9 mouse cellular contexts compared by ENCODE assay signal in the genomic region with DNA sequence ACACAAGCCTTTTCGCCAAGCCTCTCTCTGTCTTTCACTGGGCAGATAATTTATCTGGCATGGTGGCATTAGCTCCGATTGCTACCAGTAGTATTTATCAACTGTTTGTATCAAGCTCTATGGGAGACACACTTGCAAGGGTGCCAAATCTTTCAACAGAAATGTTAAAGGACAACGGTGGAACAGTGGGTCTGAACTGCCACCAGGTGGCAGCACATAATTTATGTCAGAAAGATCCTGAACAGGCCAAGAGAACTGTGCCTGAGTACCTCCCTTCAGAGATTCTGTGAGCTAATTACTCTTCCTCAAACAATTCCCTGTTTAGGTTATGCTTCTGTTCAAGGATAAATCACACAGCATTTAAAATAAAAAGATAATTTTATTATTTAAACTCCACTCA. TPM values are rescaled to one million over a fixed set of nuclear protein-coding genes. Genes with fewer than 3 reads are reported as not detected.
DNase-seq lines count a peak whose midpoint lies in the region; ATAC-seq and TF ChIP-seq lines count a peak whose summit lies in the region.
"Had no signal": no experiment of that assay in that cellular context is flagged by ENCODE, and none has a peak within 500 bp of the region (broad histone marks: within the 10 kb centered on the region; RNA-seq: fewer than 3 reads in every experiment).

No protein-coding gene starts in this region.

- H3K4me3 ChIP-seq in intestine, embryonic 14.5 days (ENCODE audit: low read depth, low read length), result no peak overlapping the region
- H3K4me3 ChIP-seq in intestine, embryonic 16.5 days (ENCODE audit: low read length), result no peak overlapping the region
- no peak overlapping the region for H3K4me3 ChIP-seq in bone marrow, adult 2 months (replicated peaks; ENCODE audit: control insufficient read depth, low read depth, low read length)
- no peak overlapping the region for H3K4me3 ChIP-seq in embryonic facial prominence, embryonic 14.5 days (ENCODE audit: low read depth, low read length)
- no peak overlapping the region for H3K4me3 ChIP-seq in midbrain, embryonic 13.5 days (replicated peaks)

- H3K36me3 ChIP-seq in intestine, embryonic 14.5 days (ENCODE audit: control insufficient read depth, insufficient read depth, low read length), result peaks cover 11% of the 10 kb centered on the region; the same call in 1 of the 2 replicates
- H3K36me3 ChIP-seq in intestine, embryonic 16.5 days (ENCODE audit: control insufficient read depth, insufficient read depth, low read length), result no peaks in the 10 kb centered on the region
- H3K36me3 ChIP-seq in embryonic facial prominence, embryonic 14.5 days (ENCODE audit: control insufficient read depth, insufficient read depth, low read length), result no peaks in the 10 kb centered on the region
- peaks cover 13% of the 10 kb centered on the region; the same call in 1 of the 2 replicates for H3K36me3 ChIP-seq in midbrain, embryonic 13.5 days

- no peak overlapping the region for H3K9ac ChIP-seq in intestine, embryonic 14.5 days (ENCODE audit: low read length)
- H3K9ac ChIP-seq in intestine, embryonic 16.5 days (ENCODE audit: low read depth, low read length), result no peak overlapping the region
- H3K9ac ChIP-seq in embryonic facial prominence, embryonic 14.5 days (ENCODE audit: low read depth, low read length), result no peak overlapping the region
- no peak overlapping the region for H3K9ac ChIP-seq in midbrain, embryonic 13.5 days (replicated peaks)
- H3K9ac ChIP-seq: midbrain, embryonic 12.5 days had no signal

- no peak overlapping the region for H3K4me2 ChIP-seq in intestine, embryonic 14.5 days (ENCODE audit: low read length)
- no peak overlapping the region for H3K4me2 ChIP-seq in intestine, embryonic 16.5 days (ENCODE audit: low read depth, low read length)
- H3K4me2 ChIP-seq in embryonic facial prominence, embryonic 14.5 days (ENCODE audit: low read depth, low read length), result no peak overlapping the region
- no peak overlapping the region for H3K4me2 ChIP-seq in midbrain, embryonic 13.5 days (replicated peaks)

- H3K27me3 ChIP-seq in intestine, embryonic 14.5 days (replicated peaks; ENCODE audit: control insufficient read depth, insufficient read depth, low read length), result no peaks in the 10 kb centered on the region
- H3K27me3 ChIP-seq in intestine, embryonic 16.5 days (replicated peaks; ENCODE audit: control insufficient read depth, insufficient read depth, low read length), result no peaks in the 10 kb centered on the region
- no peaks in the 10 kb centered on the region for H3K27me3 ChIP-seq in embryonic facial prominence, embryonic 14.5 days (replicated peaks; ENCODE audit: control insufficient read depth, insufficient read depth, low read length)
- H3K27me3 ChIP-seq in midbrain, embryonic 13.5 days, result peaks cover 5% of the 10 kb centered on the region; the same call in 1 of the 2 replicates

- peak; percentile 57 for TF ChIP-seq CTCF in bone marrow, adult 2 months (IDR thresholded peaks at IDR 0.05; ENCODE audit: control insufficient read depth, insufficient read depth, low read length)

- no peak for ATAC-seq in intestine, embryonic 14.5 days (replicated peaks; ENCODE audit: low FRiP score, low TSS enrichment, low read depth)
- ATAC-seq in intestine, embryonic 16.5 days, result no peak
- ATAC-seq in embryonic facial prominence, embryonic 14.5 days (ENCODE audit: low read depth), result no peak
- peak; percentile 32; the same call in 1 of the 2 replicates for ATAC-seq in midbrain, embryonic 13.5 days

- no peak for TF ChIP-seq POLR2A in bone marrow, adult 2 months (IDR thresholded peaks at IDR 0.05; ENCODE audit: borderline replicate concordance, control insufficient read depth, low read depth, low read length)

- no peaks in the 10 kb centered on the region for H3K9me3 ChIP-seq in intestine, embryonic 14.5 days (ENCODE audit: control insufficient read depth, low read length)
- no peaks in the 10 kb centered on the region for H3K9me3 ChIP-seq in intestine, embryonic 16.5 days (ENCODE audit: control insufficient read depth, low read length)
- no peaks in the 10 kb centered on the region for H3K9me3 ChIP-seq in embryonic facial prominence, embryonic 14.5 days (ENCODE audit: control insufficient read depth, low read length)
- no peaks in the 10 kb centered on the region for H3K9me3 ChIP-seq in midbrain, embryonic 13.5 days
- H3K9me3 ChIP-seq: midbrain, embryonic 12.5 days had no signal

- WGBS in intestine, embryonic 14.5 days, result 15% methylated on average over 3 of the region's 3 CpGs
- 20% methylated on average over 3 of the region's 3 CpGs for WGBS in intestine, embryonic 16.5 days
- WGBS in bone marrow, adult 2 months, result 22% methylated on average over 3 of the region's 3 CpGs
- WGBS in embryonic facial prominence, embryonic 14.5 days, result 20% methylated on average over 3 of the region's 3 CpGs
- WGBS in midbrain, embryonic 13.5 days, result 21% methylated on average over 3 of the region's 3 CpGs

- H3K4me1 ChIP-seq in intestine, embryonic 14.5 days (replicated peaks; ENCODE audit: control insufficient read depth, insufficient read depth, low read length), result peaks cover 9% of the 10 kb centered on the region
- H3K4me1 ChIP-seq in intestine, embryonic 16.5 days (ENCODE audit: control insufficient read depth, insufficient read depth, low read length), result peaks cover 6% of the 10 kb centered on the region; the same call in 1 of the 2 replicates
- peaks cover 2% of the 10 kb centered on the region for H3K4me1 ChIP-seq in bone marrow, adult 2 months (ENCODE audit: control insufficient read depth, insufficient read depth, low read length)
- H3K4me1 ChIP-seq in embryonic facial prominence, embryonic 14.5 days (ENCODE audit: control insufficient read depth, insufficient read depth, low read length), result peaks cover 3% of the 10 kb centered on the region; the same call in 1 of the 2 replicates
- peaks cover 19% of the 10 kb centered on the region for H3K4me1 ChIP-seq in midbrain, embryonic 13.5 days (replicated peaks)

- H3K27ac ChIP-seq in intestine, embryonic 14.5 days (ENCODE audit: low read depth), result no peak overlapping the region
- H3K27ac ChIP-seq in intestine, embryonic 16.5 days (ENCODE audit: low read length), result no peak overlapping the region
- no peak overlapping the region for H3K27ac ChIP-seq in bone marrow, adult 2 months (ENCODE audit: control insufficient read depth, insufficient read depth, low read depth, low read length, poor library complexity)
- no peak overlapping the region for H3K27ac ChIP-seq in embryonic facial prominence, embryonic 14.5 days (replicated peaks; ENCODE audit: low read depth, low read length)
- no peak overlapping the region for H3K27ac ChIP-seq in midbrain, embryonic 13.5 days
- H3K27ac ChIP-seq: midbrain, embryonic 12.5 days had no signal

- peak; percentile 71 for DNase-seq in intestine, embryonic 14.5 days (ENCODE audit: low spot score)
- DNase-seq in embryonic facial prominence, embryonic 14.5 days (ENCODE audit: low spot score), result peak; percentile 93
- peak; percentile 49 to 65 for DNase-seq in heart, adult 9 months (ENCODE audit: low spot score in 2 of 2)
- DNase-seq in layer of hippocampus, postnatal 36 days, result peak; percentile 38 to 58
- DNase-seq in spleen, postnatal 36 days (ENCODE audit: low spot score in 2 of 2), result peak; percentile 64 to 74

RNA-seq across cellular contexts. Expression of gene Tesk2, which starts 1.4 kb away (rescaled TPM):
- 8.3 TPM in 2 replicates for polyA plus RNA-seq in intestine, embryonic 14.5 days (2014; fragmentation: Nextera tagmentation; extraction: Ambion mirVana)
- 10.4 and 11.6 TPM in 2 replicates for polyA plus RNA-seq in intestine, embryonic 16.5 days (2015; fragmentation: Nextera tagmentation; extraction: Ambion mirVana)
- polyA plus RNA-seq in bone marrow, adult 2 months (2011; ENCODE audit: insufficient read depth, insufficient read length, low replicate concordance, missing spikeins), result 4.0 and 11.1 TPM in 2 replicates
- 6.2 and 8.5 TPM in 2 replicates for polyA plus RNA-seq in embryonic facial prominence, embryonic 14.5 days (2014; fragmentation: Nextera tagmentation; extraction: Ambion mirVana)
- total RNA-seq in layer of hippocampus, postnatal 36 days (2021), result 1 to 10 TPM; 4.1 to 5.0 TPM
- 3.7 and 4.1 TPM in 2 replicates for polyA plus RNA-seq in midbrain, embryonic 13.5 days (2015; fragmentation: Nextera tagmentation; extraction: Ambion mirVana)

RNA-seq across cellular contexts. Expression of gene Ccdc163, which starts 11.1 kb away (rescaled TPM):
- polyA plus RNA-seq in intestine, embryonic 14.5 days (2014; fragmentation: Nextera tagmentation; extraction: Ambion mirVana), result 35.9 and 42.5 TPM in 2 replicates
- 21.3 and 22.6 TPM in 2 replicates for polyA plus RNA-seq in intestine, embryonic 16.5 days (2015; fragmentation: Nextera tagmentation; extraction: Ambion mirVana)
- 18.9 and 60.7 TPM in 2 replicates for polyA plus RNA-seq in bone marrow, adult 2 months (2011; ENCODE audit: insufficient read depth, insufficient read length, low replicate concordance, missing spikeins)
- 24.2 and 24.8 TPM in 2 replicates for polyA plus RNA-seq in embryonic facial prominence, embryonic 14.5 days (2014; fragmentation: Nextera tagmentation; extraction: Ambion mirVana)
- 1 to 10 TPM; 2.8 to 5.3 TPM for total RNA-seq in layer of hippocampus, postnatal 36 days (2021)
- polyA plus RNA-seq in midbrain, embryonic 13.5 days (2015; fragmentation: Nextera tagmentation; extraction: Ambion mirVana), result 18.8 and 18.9 TPM in 2 replicates

RNA-seq across cellular contexts. Expression of gene Mmachc, which starts 11.2 kb away (rescaled TPM):
- 12.9 and 17.6 TPM in 2 replicates for polyA plus RNA-seq in intestine, embryonic 14.5 days (2014; fragmentation: Nextera tagmentation; extraction: Ambion mirVana)
- polyA plus RNA-seq in intestine, embryonic 16.5 days (2015; fragmentation: Nextera tagmentation; extraction: Ambion mirVana), result 20.7 and 22.7 TPM in 2 replicates
- polyA plus RNA-seq in bone marrow, adult 2 months (2011; ENCODE audit: insufficient read depth, insufficient read length, low replicate concordance, missing spikeins), result 3.4 and 8.6 TPM in 2 replicates
- 8.2 and 10.5 TPM in 2 replicates for polyA plus RNA-seq in embryonic facial prominence, embryonic 14.5 days (2014; fragmentation: Nextera tagmentation; extraction: Ambion mirVana)
- total RNA-seq in layer of hippocampus, postnatal 36 days (2021), result 10 to 100 TPM; 16.1 to 18.3 TPM
- polyA plus RNA-seq in midbrain, embryonic 13.5 days (2015; fragmentation: Nextera tagmentation; extraction: Ambion mirVana), result 29.6 and 29.8 TPM in 2 replicates

RNA-seq across cellular contexts. Expression of gene Prdx1, which starts 34.1 kb away (rescaled TPM):
- polyA plus RNA-seq in intestine, embryonic 14.5 days (2014; fragmentation: Nextera tagmentation; extraction: Ambion mirVana), result 1,268 and 1,288 TPM in 2 replicates
- polyA plus RNA-seq in intestine, embryonic 16.5 days (2015; fragmentation: Nextera tagmentation; extraction: Ambion mirVana), result 1,384 and 1,485 TPM in 2 replicates
- polyA plus RNA-seq in bone marrow, adult 2 months (2011; ENCODE audit: insufficient read depth, insufficient read length, low replicate concordance, missing spikeins), result 134 and 410 TPM in 2 replicates
- 1,105 and 1,130 TPM in 2 replicates for polyA plus RNA-seq in embryonic facial prominence, embryonic 14.5 days (2014; fragmentation: Nextera tagmentation; extraction: Ambion mirVana)
- total RNA-seq in layer of hippocampus, postnatal 36 days (2021), result 100 to 1,000 TPM; 148 to 168 TPM
- 516 and 536 TPM in 2 replicates for polyA plus RNA-seq in midbrain, embryonic 13.5 days (2015; fragmentation: Nextera tagmentation; extraction: Ambion mirVana)
